Mouse (Mus musculus) right cerebral cortex, adult 18-20 months (tissue): ENCODE results near the gene Ankrd42.

ENCODE experiments used
- DNase-seq: peaks from one replicate; pipeline ENCODE4 v3.0.0; 2022; ENCODE audit warnings: mixed read lengths

The Ankrd42 gene

DNA sequence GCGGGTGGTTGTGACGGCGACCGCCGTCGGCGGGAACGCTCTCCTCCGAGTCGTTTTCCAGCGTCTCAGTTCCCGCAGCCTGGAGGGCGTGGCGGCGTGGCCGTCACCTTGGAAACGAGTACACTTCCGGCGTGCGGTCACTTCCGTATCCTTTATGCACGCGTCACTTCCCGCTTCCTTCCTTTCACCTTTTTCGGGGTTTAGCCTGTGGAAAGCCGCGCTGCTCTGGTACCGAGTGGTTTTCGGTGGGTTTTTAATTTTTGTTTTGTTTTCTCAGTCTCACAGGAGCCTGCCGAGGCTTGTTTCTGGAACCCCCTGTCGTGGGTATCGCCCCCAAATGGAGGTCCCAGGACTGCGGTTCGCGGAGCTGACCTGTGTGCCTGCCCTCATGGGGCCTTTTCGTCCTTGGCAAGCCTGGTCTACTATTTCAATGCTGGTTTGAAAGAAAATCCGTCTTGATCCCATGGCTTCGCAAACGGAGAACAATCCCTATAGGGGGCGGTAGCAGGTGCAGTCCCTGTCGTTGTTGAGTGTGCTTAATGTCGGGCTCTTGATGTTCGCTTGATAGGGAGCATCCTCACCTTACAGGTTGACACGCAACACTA lies at the start of gene Ankrd42:
TSS of gene Ankrd42 (minus strand) at position 122 of the 605 bp plus-strand sequence.
- DNase-seq = peak; percentile 94

DNA sequence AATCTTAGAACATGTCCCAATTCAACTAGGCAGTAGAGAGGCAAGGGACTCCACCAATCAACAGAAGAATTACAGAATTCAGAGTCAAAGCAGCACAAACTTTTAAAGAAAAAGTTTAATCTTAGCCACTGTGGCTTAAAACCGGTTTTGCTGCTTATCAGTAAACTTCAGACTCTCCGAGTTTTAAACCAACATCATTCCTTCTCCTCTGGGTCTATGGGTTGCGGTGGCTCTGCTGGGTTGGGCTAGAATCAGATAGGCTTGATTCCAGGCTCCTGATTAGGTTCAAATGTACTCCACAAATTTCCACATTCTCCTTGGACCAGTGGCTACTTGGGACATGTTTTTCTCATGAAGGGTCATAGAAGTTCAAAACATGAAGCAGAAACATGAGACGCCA lies 40.4 kb upstream of the Ankrd42 start:
- no peak for DNase-seq

DNA sequence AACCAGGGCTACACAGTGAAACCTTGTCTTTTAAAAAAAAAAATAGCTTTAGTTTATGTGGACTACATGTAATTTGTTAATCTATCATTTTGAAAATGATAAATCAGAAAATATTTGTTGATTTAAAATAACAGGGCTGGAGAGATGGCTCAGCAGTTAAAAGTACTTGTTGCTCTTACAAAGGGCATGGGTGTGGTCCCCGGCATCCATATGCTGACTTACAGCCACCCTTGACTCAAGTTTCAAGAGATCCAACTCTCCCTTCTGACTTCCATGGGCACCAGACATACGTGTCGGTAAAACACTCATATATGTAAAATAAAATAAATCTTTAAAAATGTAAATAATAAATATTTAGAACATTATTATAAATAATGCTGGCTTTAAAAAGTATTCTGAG lies 38.2 kb upstream of the Ankrd42 start:
- no peak for DNase-seq

DNA sequence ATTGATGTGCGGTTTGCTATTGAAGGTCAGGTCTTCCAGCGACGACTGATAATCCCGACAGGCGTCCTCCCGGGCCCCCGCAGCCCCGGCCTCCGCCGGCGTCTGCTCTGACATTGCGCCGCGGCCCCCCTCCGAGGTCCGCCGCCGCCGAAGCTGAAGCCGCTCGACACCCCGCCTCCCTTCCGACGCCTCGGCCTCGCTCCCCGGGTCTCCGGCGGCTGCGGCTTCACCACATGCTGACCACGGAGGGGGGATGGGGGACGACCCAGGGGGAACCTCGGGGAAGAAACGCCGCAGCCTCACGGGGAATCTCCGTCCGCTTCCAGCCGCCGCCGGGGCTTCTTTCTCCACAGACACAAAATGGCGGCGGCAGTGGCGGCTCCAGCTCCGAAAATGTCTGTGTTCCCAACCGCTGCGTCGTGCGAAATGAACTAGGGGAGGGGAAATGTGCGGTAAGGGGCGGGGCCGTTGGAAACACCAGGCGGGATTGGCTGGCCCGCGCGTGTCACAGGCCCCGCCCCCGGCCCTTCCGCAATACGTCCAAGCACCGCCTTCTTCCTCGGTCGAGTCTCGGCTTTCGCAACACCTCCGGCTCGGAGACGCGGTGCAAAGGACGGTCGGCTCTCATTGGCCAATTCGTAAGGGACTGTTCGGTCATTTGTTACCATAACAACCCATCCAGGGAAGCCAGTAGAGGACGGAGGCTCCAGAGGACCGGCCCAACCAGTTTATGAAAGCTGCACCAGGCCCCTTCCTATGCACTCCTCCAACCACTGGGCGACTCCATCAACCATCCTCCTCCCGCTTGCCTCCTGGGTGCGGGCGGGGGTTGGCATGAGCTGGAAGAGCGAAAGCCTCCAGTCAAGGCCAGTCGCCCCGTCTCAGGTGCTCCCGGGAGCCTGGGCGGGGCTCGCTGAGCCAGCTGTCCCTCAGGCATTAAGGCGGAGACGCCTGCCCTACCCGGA lies 32.8 kb upstream of the Ankrd42 start, which contains the start of gene Pcf11:
TSS of gene Pcf11 (minus strand) at position 428 of the 965 bp plus-strand sequence.
- DNase-seq = peak; percentile 98

DNA sequence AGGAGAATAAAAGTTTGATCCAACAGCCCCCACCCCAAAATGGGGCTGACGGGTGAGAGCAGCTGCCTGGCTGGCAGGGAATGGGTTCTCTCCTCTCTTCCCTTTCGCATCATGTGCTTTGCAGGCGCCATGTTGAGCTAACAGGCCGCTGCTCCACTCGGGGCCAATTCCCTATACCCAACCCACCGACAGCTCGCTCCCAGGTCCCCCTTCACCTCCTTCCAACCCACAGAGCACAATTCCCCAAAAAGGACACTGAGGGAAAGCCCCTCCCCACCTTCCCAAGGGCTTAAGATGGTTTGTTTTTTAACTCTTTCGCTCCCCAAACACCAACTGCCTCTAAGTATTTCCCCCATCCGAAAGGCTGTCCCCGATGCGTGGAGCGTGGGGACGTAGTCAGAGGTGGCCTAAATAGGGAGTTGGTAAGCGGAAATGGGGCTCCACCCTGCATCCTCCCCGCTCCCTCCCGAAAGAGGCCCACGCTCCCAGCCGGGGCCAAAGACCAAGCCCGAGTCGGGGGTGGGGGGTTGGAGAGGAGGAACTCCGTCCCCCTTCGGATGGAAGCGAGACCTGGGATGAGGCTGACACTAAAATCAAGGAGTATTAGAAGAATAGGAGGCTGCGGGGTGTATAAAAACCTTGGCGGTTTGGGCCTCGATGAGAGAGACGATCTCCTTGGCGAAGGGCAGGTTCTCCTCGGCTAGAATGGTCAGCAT lies 32.0 kb upstream of the Ankrd42 start:
- DNase-seq = peak; percentile 49

DNA sequence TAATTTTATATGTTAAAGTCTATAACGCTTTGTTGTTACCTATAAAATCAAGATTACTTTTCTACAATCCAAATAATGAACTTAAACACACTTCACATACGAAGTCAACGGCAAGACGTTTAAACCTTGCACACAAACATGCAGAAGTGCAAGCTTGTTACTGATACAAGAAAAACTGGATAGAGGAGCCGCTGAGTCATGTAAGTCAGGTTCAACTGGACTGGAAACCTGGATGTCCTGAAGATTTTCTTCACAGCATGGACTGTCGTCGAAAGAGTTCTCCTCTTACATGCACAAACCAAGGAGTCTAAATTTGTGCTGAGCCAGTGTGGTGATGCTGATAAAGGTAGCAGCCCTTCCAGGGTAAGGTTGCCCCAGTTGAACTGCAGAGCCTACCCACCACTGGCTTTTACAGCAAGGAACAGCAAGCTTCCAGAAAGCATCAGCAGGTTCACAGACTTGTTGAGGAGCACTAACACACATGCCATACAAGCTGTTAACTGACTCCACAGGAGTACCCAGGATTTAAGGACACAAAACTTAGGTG lies 29.4 kb upstream of the Ankrd42 start:
- DNase-seq = no peak

DNA sequence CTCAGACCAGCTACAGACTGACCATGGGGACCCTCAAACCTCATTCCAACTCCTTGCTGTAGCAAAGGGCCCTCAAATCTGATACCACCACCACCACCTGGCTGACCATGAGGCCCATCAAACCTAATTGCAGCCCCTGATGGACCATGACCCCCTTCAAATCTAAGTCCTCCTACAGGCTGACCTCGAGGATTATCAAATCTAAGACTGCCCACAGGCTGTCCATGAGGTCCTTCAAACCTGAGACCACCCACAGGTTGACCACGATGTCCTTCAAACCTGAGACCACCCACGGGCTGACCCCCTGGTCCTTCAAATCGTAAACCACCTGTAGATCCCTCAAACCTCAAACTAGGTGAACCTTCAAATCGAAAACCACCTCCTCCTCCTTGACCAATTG lies 21.1 kb upstream of the Ankrd42 start:
- DNase-seq = no peak

DNA sequence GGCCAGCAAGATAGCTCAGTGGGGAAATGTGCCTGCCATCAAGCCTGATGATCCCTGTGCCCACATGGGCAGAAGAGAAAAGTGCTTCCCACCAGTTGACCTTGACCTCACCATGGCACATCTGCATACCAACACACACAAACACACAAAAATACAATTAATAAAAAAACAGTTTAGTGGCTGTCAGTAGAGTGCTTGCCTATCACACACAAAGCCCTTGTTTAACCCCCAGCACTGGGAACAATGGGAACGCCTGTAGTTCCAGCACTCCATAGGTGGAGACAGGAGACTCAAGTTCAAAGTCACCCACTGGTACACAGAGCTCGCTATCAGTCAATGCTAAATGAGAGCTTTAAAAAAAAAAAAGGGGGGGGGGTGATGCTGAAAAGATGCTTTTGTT lies 19.4 kb upstream of the Ankrd42 start:
- no peak for DNase-seq

DNA sequence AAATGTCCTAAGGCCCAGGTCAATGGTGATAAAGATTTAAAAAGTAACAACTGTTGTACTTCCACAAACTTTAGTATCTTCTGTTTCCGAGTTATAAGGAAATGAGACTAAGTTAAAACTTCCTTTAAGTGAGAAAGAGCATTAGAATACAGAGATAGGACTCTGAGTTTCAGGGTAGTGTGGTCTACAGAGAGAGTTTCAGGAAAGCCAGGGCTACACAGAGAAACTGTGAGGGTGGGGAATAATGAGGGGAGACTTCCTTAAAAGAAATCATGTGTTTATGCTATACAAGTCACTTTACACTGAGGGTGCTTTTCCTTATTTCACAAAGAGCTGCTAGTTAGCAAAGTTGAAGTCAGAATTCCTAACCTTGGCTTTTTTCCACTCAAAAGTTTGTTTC lies 16.4 kb upstream of the Ankrd42 start:
- no peak for DNase-seq

DNA sequence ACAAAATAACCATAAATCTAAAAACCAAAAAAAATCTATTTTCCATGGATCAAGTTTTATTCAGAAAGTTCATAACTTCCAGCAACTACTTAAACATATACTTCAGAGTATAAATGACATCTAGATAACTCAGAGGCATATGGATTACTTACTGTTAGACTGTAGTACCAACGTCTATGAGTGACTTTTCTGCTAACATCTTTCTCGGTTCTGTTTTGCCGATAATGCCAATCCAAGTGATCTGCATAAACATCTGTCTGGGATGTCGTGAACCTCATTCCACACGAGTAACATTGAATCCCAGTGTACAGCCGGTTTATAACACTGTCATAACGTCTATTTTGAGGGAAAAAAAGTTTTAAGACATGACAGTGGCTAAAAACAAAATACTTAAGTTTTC lies 10.8 kb upstream of the Ankrd42 start:
- DNase-seq = no peak

DNA sequence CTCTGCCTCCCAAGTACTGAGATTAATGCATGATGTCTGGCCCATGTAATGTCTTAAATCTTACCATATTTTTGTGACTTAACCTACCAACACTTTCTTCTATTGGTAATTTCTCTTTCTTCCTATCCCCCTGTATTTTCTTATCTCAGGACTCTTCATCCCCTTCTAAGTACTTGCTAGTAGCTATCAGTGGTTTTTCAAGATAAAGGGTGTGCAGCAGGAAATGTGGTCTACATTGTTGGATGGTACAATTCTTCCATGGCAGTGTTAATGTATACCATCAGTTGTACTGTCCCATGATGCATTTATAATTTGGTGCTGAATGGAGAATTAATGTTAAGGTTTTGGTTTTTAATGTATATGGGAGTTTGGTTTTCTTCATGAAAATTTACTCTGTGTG lies 5.4 kb upstream of the Ankrd42 start:
- DNase-seq = no peak

DNA sequence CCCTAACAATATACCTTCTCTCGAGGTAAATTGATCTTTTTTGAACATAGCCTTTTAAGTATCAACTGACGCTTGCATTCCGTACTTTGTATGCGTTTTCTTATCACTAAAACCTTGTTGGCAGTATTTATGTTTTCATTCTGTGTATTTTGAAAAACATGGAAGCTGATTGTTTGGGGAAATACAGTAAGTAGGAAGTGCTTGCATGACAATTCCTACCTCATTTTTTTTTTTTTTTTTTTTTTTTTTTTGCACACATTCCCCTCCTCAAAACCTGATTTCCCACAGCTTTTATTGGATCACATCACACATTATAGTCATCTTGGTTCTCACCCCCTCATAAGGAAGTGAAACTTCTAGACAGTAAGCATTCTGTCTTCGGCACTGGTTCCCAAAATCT lies 1.1 kb upstream of the Ankrd42 start:
- DNase-seq = no peak

DNA sequence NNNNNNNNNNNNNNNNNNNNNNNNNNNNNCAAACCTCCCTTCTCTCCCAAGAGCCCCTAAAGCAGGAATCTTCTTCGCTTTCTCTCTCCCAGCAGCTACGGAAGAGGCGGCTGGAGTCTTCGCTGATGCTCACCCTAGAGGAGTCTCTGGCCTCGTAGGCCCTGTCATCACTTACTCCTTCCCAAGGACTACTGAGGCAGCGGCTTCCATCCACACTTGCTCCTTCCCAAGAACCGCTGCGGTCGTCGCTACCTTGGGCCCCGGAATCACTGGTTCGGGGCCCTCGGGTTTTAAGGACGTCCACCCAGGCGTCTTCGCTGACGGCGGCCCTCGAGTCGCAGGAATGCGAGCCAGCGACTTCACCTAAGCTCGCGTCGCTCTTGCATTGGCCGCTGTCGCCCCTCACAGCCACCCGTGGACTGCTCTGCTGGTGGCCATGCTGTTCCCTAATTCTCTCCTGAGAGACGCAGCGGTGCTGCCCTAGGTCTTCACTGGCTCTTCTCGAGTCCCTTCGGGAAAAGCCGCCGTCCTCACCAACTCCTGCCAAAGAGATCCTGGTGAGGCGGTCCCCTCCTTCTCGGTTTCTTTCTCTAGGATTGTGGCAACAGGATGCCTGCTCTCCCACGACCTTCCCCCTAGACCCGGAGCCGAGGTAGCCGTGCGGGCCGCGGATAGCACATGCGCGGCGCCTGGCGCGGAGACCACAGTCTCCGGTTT lies 489 bp downstream of the Ankrd42 start:
- DNase-seq = no peak

DNA sequence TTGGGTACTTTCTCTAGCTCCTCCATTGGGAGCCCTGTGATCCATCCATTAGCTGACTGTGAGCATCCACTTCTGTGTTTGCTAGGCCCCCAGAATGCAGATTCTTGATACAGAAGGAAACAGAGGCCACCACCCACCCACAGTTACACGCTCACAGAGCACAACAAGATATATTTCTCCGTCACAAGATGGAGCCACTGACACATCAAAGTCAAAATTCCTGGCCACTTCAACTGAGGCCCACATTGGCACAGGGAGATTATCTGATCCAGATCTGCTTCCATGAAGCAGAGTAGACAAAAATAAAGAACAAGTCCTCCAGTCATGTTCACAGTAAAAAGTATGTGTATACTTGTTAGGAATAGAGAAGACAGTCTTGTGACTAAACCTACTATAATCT lies 6.8 kb downstream of the Ankrd42 start:
- DNase-seq = peak; percentile 21

DNA sequence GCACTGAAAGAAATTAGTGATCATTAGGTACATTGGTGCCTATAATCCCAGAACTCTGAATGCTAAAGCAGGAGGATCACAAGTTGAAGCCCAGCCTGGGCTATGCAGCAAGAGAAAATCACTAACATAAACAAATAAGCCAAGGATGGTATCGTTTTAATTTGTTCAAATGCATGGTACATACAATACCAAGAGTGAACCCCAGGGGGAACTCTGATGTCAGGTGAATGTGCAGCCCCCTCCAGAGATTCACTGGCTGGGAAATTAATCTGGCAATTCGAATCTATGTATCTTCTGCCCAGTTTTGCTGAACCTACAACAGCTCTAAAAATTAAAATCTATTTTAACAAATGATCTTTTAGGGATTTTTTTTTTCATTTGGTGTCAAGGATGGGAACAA lies 12.5 kb downstream of the Ankrd42 start:
- no peak for DNase-seq

DNA sequence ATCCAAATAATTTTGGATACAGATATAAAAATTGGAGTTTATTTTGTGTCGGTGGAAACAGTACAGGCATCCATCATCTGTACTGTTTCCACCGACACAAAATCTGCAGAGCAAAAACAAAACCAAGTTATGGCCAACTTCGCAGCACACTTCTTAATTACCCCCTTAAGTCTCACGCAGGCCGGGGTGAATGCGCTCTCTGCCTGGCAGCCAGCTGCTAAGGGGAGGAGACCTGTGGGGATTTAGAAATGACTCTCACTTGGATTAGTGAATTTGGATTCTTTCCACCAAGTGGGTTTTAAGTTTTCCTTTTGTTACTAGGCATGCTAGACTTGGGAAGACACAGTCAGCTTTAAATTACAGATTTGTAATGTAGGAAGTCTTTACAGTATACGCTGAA lies 26.1 kb downstream of the Ankrd42 start:
- DNase-seq = no peak

DNA sequence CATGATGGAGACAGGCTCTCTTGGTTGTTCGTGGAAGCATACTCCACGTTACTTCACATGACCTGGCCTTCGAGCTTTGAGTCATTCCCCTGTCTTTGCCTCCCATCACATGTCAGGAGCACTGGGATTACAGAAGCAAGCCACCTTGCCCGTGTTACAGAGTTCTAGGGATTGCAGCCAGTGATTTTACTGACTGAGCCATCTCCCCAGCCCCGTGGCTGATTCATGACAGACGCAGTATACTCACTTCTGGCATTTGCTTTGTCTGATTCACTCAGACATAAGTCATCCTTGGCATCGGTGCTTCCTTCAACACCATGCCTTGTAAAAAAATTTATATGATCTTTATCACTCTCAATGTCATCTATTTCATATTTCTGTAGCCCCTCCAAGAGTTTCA lies 32.0 kb downstream of the Ankrd42 start:
- no peak for DNase-seq

DNA sequence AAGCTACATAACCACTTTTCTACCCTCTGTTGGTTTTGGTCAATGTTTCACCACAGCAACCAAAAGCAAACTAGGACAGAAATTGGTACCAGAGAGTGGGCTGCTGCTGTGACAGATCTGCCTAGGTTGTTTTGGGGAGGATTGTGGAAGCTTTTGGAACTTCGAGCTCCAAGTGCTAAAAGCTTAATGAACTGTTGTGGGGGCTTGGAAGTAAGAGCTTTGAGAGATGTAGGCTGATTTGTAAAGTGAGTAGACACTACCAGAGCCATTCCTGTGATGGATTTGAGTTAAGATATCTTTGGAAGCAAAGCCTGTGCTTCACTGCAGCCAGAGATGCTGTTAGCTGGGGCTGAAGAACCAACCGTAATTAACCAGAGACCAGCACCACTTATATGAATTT lies 46.1 kb downstream of the Ankrd42 start:
- no peak for DNase-seq

DNA sequence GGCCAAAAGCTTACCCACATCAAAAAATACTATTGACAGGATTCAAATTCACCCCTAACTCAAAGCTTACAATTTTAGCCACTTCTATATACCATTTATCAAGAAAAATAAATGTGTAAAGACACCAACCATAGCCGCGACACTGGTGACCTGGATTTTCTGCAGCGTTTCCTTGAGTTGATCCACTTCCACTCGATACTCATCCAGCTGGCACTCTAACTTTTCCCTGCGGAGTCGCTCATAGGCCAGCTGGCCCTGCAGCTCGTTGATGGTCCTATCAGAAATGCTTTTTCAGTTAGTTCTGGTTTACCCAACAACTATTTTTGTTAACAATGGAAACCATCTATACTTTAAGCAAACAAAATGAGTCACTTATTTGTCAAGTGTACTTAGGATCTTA lies 47.0 kb downstream of the Ankrd42 start:
- DNase-seq = no peak

DNA sequence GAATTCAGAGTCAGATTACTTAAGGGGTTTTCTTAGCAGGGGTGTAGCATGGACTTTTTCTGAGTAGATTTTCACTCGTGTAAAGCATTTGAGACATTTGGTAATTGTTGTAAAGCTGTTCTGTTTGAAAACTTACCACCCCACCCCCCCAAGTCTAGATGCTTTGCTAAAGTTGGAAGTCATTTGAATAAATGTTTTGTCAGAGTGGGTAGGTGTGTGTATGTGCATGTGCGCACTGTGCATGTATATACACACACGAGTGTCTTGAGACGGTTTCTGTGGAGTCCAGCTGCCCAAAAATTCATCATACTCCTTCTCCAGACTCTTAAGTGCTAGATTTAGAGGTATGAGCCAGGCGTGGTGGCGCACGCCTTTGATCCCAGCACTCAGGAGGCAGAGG lies 53.4 kb downstream of the Ankrd42 start:
- DNase-seq = no peak

DNA sequence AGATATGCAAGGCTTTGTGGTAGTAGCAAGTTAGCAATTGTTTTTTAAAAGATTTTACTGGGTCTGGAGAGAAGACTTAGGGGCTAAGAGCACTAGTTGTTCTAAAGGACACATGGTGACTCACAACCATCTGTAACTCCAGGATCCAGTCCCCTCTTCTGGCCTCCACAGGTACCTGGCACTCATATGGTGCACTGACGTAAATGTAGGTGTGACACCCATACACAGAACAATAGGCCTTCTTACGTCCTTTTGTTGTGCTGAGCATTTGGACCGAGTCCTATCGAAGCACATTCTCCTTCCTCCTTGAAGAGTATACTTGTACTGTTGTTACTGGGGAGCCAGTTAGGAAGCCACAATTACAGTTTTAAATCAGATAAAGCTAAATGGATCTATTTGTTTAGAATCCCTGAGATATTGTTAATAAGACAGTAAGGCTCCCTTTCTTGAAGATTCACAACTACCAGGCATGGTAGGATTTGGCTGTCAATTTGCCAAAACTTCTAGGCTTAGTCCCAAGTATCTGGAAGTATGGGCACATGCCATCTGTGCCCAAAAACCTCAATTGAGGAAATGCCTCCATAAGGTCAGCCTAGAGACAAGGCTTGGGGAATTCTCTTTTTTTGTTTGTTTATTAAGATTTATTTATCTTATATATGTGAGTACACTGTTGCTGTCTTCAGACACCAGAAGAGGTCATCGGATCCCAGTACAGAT lies 56.3 kb downstream of the Ankrd42 start:
- no peak for DNase-seq

DNA sequence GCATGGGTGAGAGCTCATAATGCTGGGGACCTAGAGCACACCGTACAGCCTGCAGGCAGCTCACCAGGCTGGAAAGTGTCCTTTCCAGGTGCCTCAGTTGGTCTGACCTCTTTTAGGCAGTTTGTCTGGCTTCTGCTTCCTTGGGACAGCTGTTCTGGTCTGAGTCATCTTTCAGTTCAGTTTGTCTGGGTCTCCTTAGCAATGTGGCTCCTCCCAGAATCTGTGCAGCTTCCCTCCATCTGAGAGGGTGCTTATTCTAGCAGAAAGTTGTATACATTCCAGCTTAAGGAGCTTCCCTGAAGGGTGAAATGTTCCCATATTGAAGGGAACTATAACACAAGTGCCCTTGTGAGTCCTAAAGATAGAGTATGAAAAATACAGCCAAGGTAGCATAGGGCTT lies 70.2 kb downstream of the Ankrd42 start:
- DNase-seq = no peak
